Mouse (Mus musculus): Measurements from ENCODE around the gene Tac2. TPM values are rescaled to one million over a fixed set of nuclear protein-coding genes. Genes with fewer than 3 reads are reported as not detected.

Tac2 gene
- total RNA-seq (2017), result not detected in 2 replicates

- ATAC-seq (ENCODE audit: extremely low read depth, insufficient number of reproducible peaks, low FRiP score, poor library complexity, severe bottlenecking), result no peak
These were observed at the start of gene Tac2 for GRCm38 (mm10) chr10:127724178-127724577. Tac2 (plus strand) TSS chr10:127724478.

GRCm38 (mm10) chr10:127674794-127675522 is 49.3 kb upstream of the Tac2 start:
- ATAC-seq (ENCODE audit: extremely low read depth, insufficient number of reproducible peaks, low FRiP score, poor library complexity, severe bottlenecking), result peak; percentile 85

- no peak for ATAC-seq (ENCODE audit: extremely low read depth, insufficient number of reproducible peaks, low FRiP score, poor library complexity, severe bottlenecking)
These were observed 48.3 kb upstream of the Tac2 start for GRCm38 (mm10) chr10:127675859-127676398.

DNA sequence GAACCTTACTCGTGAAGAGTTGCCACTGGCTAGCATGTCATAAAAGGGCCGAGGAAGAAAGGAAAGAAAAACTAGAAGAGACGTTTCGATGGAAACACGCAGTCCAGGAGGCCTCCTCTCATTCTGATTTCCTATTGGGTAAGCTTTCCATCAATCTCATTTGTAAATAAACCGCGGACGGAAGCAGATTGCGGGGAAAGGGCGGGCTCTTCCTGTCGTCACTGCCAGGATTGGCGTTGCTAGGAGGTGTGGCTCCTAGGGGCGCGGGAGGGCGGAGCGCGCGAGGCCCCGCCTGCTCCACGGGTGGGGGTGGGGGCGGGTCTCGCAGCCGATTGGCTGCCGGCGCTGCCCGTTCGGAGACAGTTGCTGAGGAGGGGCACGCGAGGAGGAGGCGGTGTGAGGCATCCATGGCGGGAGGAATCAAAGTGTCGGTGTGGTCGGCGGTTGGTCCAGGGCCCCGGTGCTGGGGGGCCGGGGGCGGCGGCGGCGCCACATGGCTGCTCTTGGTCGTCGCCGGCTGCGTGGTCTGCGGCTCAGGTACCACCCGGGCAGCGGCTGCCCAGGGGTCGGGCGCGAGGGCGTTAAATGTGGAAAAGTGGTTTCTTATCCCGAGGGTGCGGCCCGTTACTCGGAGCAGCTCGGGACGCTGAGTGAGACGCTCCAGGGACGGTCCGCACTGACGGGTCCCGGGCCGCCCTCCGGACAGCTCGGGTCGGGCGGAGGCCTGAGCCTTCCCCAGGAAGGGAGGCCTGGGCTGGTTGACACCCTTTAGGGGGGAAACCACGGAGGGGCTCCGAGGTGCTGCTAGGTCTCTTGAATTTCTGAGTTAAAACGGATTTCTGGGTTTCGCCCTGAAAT is 47.4 kb upstream of the Tac2 start:
- ATAC-seq (ENCODE audit: extremely low read depth, insufficient number of reproducible peaks, low FRiP score, poor library complexity, severe bottlenecking), result peak; percentile 88

DNA sequence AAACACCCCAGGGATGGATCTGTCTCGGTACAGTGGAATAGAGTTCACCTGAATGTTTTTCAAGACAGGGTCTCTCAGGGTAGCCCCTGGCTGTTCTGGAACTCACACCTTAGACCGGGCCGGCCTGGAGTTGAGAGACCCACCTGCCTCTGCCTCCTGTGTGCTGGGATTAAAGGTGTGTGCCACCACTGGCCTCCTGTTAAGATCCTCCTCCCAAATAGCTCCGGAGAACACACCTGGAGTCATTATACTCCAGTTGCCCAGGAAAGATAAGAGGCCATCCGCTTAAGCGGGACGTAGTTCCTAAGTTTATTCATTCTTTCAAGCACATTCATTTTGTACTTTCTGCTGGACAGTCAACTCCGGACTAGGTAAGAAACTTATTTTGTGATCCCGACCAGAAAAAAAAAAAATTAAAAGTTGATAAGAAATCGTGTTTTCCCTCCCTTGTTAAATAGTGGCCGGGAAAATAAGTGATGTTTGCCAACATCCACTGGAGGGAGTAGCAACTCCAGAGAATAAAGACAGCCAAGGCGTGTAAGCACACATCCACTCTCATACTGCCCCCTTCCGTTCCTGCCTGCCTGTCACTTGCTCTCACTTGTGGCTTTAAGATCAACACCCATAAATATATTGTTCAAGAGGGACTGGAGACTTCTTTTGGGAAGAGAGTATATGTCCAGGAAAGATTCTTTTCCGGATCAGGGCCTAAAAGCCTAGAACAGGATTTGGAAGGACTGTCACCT is 46.5 kb upstream of the Tac2 start:
- peak; percentile 15; the same call in 1 of the 2 replicates for ATAC-seq (ENCODE audit: extremely low read depth, insufficient number of reproducible peaks, low FRiP score, poor library complexity, severe bottlenecking)

- no peak for ATAC-seq (ENCODE audit: extremely low read depth, insufficient number of reproducible peaks, low FRiP score, poor library complexity, severe bottlenecking)
These were observed 45.1 kb upstream of the Tac2 start for GRCm38 (mm10) chr10:127679208-127679607.

- ATAC-seq (ENCODE audit: extremely low read depth, insufficient number of reproducible peaks, low FRiP score, poor library complexity, severe bottlenecking), result no peak
These were observed 44.4 kb upstream of the Tac2 start for GRCm38 (mm10) chr10:127679881-127680280.

DNA sequence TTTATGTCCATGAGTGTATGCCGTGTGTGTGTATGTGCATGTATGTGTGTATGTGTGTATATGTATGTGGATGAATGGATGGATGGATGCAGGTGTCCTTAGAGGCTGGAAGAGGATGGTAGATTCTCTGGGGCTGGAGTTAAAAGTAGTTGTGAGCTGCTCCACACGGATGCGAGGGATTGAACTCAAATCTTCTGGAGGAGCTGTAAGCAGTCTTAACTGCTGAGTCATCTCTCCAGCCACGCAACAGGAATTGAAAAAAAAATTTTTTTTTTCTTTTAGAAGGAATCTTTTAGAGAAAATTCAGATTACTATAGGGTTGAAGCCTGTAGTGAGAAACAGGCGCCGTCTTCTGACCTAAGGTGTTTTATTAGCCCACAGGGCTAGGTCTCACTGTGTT is 41.4 kb upstream of the Tac2 start:
- no peak for ATAC-seq (ENCODE audit: extremely low read depth, insufficient number of reproducible peaks, low FRiP score, poor library complexity, severe bottlenecking)

GRCm38 (mm10) chr10:127691053-127691452 is 33.2 kb upstream of the Tac2 start:
- no peak for ATAC-seq (ENCODE audit: extremely low read depth, insufficient number of reproducible peaks, low FRiP score, poor library complexity, severe bottlenecking)

DNA sequence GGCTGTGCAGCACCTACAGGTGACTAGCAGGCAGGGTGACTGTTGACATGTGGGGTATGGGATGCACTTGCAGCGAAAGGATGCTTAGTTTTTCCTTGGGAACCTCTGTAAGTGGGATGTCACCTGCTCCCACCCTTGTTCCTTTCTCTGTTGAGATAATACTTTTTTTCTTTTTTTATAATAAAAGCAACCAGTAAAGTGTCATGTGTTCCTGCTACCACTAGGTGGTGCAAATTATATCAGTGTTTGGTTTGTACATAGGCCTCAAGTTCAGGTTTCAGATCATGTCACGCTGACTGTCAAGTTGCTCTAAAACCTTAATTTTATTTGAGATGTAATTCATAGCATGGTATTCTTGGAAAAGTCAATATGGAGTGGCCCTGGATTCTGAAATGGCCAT is 29.6 kb upstream of the Tac2 start:
- ATAC-seq (ENCODE audit: extremely low read depth, insufficient number of reproducible peaks, low FRiP score, poor library complexity, severe bottlenecking), result peak; percentile 72

DNA sequence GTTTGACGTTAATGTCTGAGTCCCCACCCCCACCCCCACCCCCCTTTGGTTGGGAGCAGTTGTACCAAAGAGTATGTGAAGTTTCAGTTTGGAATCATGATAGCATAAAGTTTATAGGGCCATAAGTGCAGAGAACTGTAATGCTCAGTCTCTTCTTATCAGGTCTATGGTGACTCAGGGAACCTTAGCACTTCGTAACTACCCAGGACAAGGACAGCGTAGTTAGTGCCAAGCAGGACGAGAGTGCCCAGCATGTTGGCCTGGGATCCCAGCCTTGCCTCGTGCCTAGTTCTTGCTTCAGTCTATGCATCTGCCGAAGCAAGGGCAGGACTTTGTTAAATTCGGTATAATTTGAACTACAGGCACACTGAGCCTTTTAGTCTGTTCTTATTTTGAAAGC is 28.5 kb upstream of the Tac2 start:
- ATAC-seq (ENCODE audit: extremely low read depth, insufficient number of reproducible peaks, low FRiP score, poor library complexity, severe bottlenecking), result no peak

DNA sequence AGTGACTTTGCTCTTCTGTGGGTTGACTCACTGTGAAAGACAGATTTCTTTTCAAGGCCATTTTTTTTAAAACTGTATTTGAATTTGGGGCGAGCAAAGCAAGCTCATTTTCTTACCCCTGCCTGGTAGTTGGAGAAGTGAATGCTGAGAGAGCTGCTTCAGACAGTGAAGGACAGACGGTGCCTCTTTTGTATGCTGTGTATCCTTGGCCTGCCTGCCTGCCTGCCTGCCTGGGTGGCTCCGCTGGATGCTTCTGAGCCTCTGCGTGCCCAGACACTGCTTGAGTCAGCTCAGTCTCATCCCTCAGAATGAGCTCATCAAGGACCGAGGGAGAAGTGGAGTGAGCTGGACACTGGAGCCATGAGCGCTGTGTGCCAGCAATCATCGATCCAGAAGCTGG is 25.3 kb upstream of the Tac2 start:
- ATAC-seq (ENCODE audit: extremely low read depth, insufficient number of reproducible peaks, low FRiP score, poor library complexity, severe bottlenecking), result no peak

DNA sequence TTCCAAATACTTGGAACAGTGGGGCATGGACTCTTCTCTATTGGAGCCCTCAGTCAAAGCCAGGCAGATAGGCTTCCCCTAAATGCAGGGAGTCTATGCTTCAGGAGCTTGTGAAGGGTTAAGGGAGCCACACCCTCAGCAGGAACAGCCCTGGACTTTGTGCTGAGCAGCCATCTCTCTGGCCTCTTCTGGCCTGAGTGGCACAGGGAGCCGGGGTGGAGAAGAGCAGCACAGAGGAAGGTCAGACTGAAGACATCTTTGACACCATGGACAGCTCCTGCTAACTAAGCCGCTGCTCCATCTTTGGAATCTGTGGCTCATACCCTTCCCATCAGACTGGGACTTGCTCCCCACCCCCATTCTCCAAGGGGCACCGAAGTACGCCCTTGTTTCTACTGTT is 21.0 kb upstream of the Tac2 start:
- ATAC-seq (ENCODE audit: extremely low read depth, insufficient number of reproducible peaks, low FRiP score, poor library complexity, severe bottlenecking), result no peak

DNA sequence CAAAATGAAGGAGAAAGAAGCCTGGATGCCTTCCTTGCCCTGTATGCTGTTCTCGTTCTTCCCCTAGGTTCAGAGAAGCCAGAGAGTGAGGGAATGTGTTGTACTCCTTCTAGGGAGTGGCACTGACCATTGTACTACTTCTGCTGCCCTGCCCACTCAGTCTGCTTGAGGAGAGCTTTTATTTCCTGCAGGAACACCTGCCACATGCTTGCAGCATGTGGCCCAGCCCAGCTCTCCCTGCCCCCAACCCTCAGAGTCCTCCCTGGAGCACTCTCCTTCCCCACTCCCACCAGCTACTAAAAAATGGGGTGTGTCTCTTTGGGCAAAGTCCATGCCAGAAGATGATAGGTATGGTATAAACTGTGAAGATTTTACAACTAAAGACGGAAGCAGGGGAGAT is 20.0 kb upstream of the Tac2 start:
- ATAC-seq (ENCODE audit: extremely low read depth, insufficient number of reproducible peaks, low FRiP score, poor library complexity, severe bottlenecking), result no peak

- ATAC-seq (ENCODE audit: extremely low read depth, insufficient number of reproducible peaks, low FRiP score, poor library complexity, severe bottlenecking), result no peak
These were observed 19.5 kb upstream of the Tac2 start, which contains the start of gene Myo1a for GRCm38 (mm10) chr10:127704766-127705220. Myo1a (plus strand) TSS chr10:127705170.

DNA sequence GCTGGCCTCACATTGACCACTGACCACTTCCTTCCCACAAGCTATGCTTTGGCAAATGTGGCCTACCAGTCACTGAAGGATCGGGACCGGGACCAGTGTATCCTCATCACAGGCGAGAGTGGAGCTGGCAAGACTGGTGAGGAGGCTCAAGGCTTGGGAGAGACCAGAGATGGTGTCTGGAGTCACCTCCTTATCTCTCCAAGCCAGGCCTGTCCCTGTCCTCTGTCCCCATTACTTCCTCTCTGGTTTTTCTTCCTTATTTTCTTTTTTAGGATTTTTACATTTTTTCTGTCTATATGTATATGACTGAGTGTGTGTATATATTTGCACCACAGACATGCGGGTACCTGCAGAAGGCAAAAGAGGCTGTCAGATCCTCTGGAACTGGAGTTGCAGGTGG is 18.5 kb upstream of the Tac2 start:
- no peak for ATAC-seq (ENCODE audit: extremely low read depth, insufficient number of reproducible peaks, low FRiP score, poor library complexity, severe bottlenecking)

DNA sequence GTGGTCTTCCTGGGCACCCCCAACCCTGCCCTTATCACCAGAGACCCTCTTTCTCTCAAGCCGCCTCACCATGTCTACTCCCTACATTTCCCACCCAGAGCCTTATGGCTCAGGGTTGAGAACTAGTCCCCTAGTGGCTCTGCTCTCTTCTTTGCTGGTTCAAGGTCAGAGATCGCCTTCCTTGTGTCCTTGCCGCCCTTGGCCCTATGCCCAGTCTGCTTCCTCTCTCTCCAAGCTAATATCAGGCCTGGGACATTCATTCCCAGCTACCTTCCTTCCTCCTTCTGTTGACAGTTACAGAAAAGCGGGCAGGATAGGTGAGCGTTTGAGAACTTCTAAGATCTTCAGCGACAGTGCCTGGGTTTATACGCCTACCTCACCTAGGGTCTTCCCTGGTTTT is 16.6 kb upstream of the Tac2 start:
- ATAC-seq (ENCODE audit: extremely low read depth, insufficient number of reproducible peaks, low FRiP score, poor library complexity, severe bottlenecking), result no peak

DNA sequence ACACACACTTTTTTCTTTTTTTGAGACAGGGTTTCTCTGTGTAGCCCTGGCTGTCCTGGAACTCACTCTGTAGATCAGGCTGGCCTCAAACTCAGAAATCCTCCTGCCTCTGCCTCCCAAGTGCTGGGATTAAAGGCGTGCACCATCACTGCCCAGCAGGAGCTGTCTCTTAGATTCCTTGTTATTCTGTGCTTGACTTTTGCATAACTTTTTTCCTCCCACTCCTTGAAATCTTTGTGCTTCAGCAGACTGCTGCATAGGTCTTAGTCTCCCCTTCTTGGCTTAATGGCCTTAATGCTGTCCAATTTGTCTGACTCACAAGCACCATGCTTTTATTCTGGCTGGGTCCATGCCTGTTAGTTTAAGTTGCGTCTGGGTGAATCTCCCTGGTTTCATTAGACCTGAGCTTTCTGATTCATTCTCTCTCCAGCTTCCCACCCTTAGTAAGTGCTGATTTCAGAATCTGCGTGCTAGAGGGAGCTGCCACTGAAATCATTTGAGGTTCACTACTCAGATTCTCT is 15.4 kb upstream of the Tac2 start:
- no peak for ATAC-seq (ENCODE audit: extremely low read depth, insufficient number of reproducible peaks, low FRiP score, poor library complexity, severe bottlenecking)

DNA sequence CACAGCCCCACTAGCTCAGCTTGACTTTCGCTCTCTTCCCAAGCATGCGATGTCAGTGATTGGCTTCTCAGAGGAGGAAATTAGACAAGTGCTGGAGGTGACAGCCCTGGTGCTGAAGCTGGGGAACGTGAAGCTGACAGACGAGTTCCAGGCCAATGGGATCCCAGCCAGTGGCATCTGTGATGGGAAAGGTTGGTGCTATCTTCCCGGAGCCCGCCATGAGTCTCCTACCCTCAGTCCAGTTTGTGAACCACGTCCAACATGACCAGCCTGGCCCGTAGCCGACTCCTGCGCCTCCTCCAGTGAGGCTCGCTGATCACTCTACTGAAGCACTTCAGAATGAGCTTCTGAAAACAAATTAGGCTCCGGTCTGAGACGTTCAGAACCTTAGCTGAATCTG is 13.9 kb upstream of the Tac2 start:
- ATAC-seq (ENCODE audit: extremely low read depth, insufficient number of reproducible peaks, low FRiP score, poor library complexity, severe bottlenecking), result no peak
